Mouse (Mus musculus) embryonic facial prominence, embryonic 12.5 days (tissue): ENCODE results near the gene Pcgf2. TPM values are rescaled to one million over a fixed set of nuclear protein-coding genes. Genes with fewer than 3 reads are reported as not detected.
"Not testable (repeated sequence)": the region's sequence is repeated elsewhere in the genome, so short reads cannot be mapped to it uniquely, and the experiment has no call there.

Source experiments
- ATAC-seq: fragments of 200-750 bp; cut with Nextera tagmentation; 2 replicates; pipeline ENCODE4 v1.8.0; 2017; ENCODE audit not compliant: insufficient number of reproducible peaks, insufficient read depth, low FRiP score, low TSS enrichment
- H3K27ac ChIP-seq: fragments of 300-500 bp; sonication (generic); 2 replicates; pipeline ENCODE4 v1.5.1; 2016; ENCODE audit warnings: mild to moderate bottlenecking
- H3K27me3 ChIP-seq: fragments of 300-500 bp; sonication (generic); 2 replicates; pipeline ENCODE4 v1.6.1; 2016; ENCODE audit warnings: mild to moderate bottlenecking, moderate library complexity
- H3K36me3 ChIP-seq: fragments of 300-500 bp; sonication (generic); 2 replicates; pipeline ENCODE4 v1.6.1; 2016; ENCODE audit warnings: mild to moderate bottlenecking
- H3K4me1 ChIP-seq: fragments of 300-500 bp; sonication (generic); 2 replicates; pipeline ENCODE4 v1.6.1; 2016
- H3K4me2 ChIP-seq: fragments of 300-500 bp; sonication (generic); replicated peaks from 2 replicates; pipeline ENCODE4 v1.6.1; 2016; ENCODE audit warnings: mild to moderate bottlenecking, moderate library complexity
- H3K4me3 ChIP-seq: fragments of 300-500 bp; sonication (generic); 2 replicates; pipeline ENCODE4 v1.5.1; 2016; ENCODE audit warnings: mild to moderate bottlenecking
- H3K9ac ChIP-seq: fragments of 300-500 bp; sonication (generic); 2 replicates; pipeline ENCODE4 v1.6.1; 2016; ENCODE audit warnings: mild to moderate bottlenecking, moderate library complexity
- H3K9me3 ChIP-seq: fragments of 300-500 bp; sonication (generic); 2 replicates; pipeline ENCODE4 v1.6.1; 2016; ENCODE audit warnings: mild to moderate bottlenecking, moderate library complexity
- WGBS: fragments of 180-500 bp; shearing (Covaris S2); methylation state at CpG from one replicate; pipeline ENCODE4 v1.1.7; 2016; 5-methylcytosine and 5-hydroxymethylcytosine counted together
- polyA plus RNA-seq: library from polyadenylated mRNA; unstranded; fragments of >200 nt; fragmentation: Nextera tagmentation; extraction: Ambion mirVana; gene quantifications from 2 replicates; pipeline ENCODE4 v1.2.1, GENCODE M21; 2016

Gene Pcgf2
- polyA plus RNA-seq, 1 experiment from 2014 or later = 21.6 TPM

DNA sequence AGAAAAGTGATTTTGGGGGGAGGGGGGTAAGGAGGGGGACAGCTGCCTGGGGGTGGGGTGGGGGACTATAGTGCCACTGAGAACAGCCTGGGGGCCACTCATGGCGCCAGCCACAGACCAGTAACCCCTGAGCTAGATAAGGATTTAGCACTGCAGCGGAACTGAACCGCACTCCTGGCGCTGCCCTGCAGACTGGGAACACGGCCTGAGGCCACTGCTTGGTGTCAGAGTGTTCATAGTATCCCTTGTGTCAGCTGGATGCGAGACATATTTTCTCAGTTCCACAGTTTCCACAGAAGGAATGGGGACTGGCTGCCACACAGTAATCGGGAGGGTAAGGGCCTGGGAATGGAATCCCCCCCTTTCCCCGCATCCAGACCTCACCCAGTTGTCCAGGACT lies 15.7 kb upstream of the Pcgf2 start:
- Histone ChIP-seq H3K9me3 (no peaks in the 10 kb centered on the region), H3K4me2 (no peak overlapping the region), H3K27ac (no peak overlapping the region), H3K4me3 (no peak overlapping the region), H3K27me3 (no peaks in the 10 kb centered on the region), H3K36me3 (peaks cover 94% of the 10 kb centered on the region), H3K9ac (no peak overlapping the region), H3K4me1 (no peaks in the 10 kb centered on the region)
- no peak for ATAC-seq
- 87% methylated on average over 8 of the region's 8 CpGs for WGBS

DNA sequence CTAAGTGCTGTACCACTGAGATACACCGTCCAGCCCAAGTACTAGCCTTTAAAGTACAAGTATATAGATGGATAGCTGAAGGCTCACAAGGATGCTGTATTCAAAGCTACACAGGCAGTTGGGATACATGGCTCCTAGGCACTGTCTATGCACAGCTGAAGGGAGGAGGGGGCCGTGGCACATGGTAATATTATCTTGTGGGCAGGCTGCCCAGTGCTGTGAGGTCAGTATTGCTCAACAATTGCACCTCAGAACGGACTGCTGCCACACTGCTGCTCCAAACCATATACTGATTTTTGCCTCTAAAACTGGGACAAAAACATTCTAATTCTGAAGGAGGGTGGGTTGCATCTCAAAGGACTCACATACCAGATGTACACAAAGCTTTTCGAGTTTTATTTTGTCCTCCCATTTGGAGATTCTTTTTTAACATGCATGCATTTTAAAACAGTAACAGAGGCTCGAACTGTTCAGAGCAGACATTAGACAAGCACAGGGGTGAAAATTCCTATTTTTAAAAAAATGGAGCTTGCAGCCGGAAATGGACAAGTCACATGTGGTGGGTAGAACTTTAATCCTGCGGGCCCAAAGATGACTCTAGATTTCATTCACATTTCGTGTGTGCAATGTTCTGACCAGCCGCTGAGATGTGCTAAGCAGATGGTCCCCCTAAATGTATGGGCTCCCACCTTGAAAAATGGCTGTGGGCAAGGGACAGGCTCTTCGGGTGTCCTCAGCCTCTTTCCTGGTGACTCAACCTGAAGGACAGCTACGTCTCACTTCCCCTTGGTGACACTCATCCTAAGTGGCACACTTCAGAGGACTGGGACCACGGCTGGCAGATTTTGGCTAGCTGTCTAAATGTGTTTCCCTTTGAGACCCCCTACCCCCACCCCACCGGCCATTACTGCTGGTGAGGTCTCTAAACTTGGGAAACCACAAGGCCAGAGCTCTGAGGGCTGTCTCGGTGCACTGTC lies 14.8 kb upstream of the Pcgf2 start:
- H3K4me3 ChIP-seq = no peak overlapping the region
- H3K4me2 ChIP-seq = no peak overlapping the region
- no peaks in the 10 kb centered on the region for H3K9me3 ChIP-seq
- no peaks in the 10 kb centered on the region for H3K4me1 ChIP-seq
- peaks cover 85% of the 10 kb centered on the region for H3K36me3 ChIP-seq
- no peak for ATAC-seq
- WGBS = 89% methylated on average over 14 of the region's 14 CpGs
- H3K27me3 ChIP-seq = no peaks in the 10 kb centered on the region
- no peak overlapping the region for H3K27ac ChIP-seq
- H3K9ac ChIP-seq = no peak overlapping the region

DNA sequence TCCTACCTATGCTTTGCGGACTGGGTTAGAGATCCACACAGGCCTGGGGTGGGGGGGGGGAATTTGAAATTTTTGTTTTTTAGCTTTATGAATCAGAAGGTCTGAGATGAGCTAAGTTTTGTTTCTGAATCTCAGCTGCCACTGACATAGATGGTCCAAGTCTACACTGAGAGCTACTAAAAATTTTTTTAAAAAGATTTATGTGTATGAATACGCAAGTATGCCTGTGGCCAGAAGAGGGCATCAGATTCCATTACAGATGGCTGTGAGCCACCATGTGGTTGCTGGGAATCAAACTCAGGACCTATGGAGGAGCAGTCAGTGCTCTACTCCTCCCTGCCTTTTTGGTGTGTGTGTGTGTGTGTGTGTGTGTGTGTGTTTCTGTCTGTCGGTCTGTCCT lies 14.1 kb upstream of the Pcgf2 start:
- no peaks in the 10 kb centered on the region for H3K4me1 ChIP-seq
- H3K9ac ChIP-seq = no peak overlapping the region
- no peak overlapping the region for H3K27ac ChIP-seq
- 92% methylated on average over 3 of the region's 3 CpGs for WGBS
- H3K9me3 ChIP-seq = no peaks in the 10 kb centered on the region
- H3K4me3 ChIP-seq = no peak overlapping the region
- no peak for ATAC-seq
- H3K4me2 ChIP-seq = no peak overlapping the region
- no peaks in the 10 kb centered on the region for H3K27me3 ChIP-seq
- H3K36me3 ChIP-seq = peaks cover 77% of the 10 kb centered on the region

DNA sequence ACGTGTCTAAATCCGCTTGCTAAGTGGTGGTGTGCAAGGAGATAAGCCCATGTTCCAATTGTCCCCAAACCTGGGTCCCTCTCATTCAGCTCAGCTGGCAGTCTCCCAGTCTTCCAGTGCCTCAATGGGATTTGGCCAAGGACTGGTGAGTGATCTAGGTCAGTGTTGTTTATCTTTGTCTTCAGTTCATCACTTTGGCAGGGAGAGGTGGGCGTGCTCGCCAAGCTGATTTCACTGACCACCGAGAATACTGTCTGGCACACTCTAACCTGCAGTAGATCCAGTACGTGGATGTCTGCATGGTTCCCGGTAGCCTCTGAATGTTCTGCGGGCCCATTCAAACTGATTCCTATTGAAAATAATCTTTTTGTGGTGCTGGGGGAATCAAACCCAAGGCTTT lies 13.6 kb upstream of the Pcgf2 start:
- no peaks in the 10 kb centered on the region for H3K9me3 ChIP-seq
- no peaks in the 10 kb centered on the region for H3K4me1 ChIP-seq
- H3K36me3 ChIP-seq = peaks cover 73% of the 10 kb centered on the region
- H3K4me3 ChIP-seq = no peak overlapping the region
- no peak for ATAC-seq
- no peak overlapping the region for H3K9ac ChIP-seq
- H3K27me3 ChIP-seq = no peaks in the 10 kb centered on the region
- H3K4me2 ChIP-seq = no peak overlapping the region
- H3K27ac ChIP-seq = no peak overlapping the region
- WGBS = 87% methylated on average over 8 of the region's 8 CpGs

DNA sequence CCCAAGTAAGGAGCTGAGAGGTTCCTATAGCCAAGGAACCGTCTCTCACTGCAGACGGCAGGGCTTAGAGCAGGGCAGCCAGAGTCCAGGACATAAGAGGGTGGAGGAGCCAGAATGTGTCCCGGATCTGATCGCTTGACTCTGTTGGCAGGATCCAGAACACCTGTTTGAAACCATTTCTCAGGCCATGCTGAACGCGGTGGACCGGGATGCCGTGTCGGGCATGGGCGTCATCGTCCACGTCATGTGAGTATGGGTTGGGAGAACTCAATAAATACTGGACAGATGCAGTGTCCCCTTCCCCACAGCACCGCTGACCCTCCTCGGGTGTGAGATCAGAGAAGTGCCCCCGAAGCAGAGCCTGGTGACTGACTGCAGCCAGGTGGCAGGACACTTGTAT lies 12.0 kb upstream of the Pcgf2 start:
- H3K9me3 ChIP-seq = no peaks in the 10 kb centered on the region
- peaks cover 68% of the 10 kb centered on the region for H3K36me3 ChIP-seq
- no peak overlapping the region for H3K9ac ChIP-seq
- no peaks in the 10 kb centered on the region for H3K27me3 ChIP-seq
- no peaks in the 10 kb centered on the region for H3K4me1 ChIP-seq
- H3K4me3 ChIP-seq = no peak overlapping the region
- WGBS = 90% methylated on average over 15 of the region's 15 CpGs
- H3K4me2 ChIP-seq = no peak overlapping the region
- no peak for ATAC-seq
- H3K27ac ChIP-seq = no peak overlapping the region

DNA sequence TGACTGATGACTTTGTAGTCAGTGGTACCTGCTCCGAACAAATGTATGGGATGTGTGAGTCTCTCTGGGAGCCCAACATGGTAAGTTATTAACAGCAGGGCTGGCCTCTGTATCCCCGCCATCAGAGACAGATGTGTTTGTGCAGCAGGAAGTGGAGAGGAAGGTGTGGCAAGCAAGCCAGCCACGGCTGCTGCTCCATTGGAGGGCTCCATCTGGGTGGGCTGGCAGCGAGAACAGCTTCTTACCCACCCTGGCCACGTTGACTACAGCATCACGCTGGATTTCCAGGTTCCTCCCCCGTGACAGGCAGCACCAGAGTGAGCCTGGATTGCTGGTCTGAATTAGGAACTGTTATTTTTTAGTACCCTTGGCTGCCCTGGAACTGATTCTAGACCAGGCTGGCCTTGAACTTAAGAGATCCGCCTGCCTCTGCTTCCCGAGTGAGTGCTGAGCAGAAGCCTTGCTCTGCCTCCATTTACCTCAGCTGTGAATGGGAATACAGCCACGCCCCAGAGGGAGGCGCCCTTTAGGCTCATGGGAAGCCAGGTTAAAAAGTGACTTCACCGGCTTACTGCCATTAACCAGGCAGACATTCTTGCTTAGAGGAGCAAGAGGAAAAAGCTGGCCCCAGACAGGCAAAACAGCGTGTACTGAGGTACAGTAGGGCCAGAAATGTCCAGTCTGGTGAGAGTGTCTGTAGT lies 11.1 kb upstream of the Pcgf2 start:
- 81% methylated on average over 13 of the region's 13 CpGs for WGBS
- Histone ChIP-seq H3K9me3 (no peaks in the 10 kb centered on the region), H3K9ac (no peak overlapping the region), H3K36me3 (peaks cover 71% of the 10 kb centered on the region), H3K27me3 (no peaks in the 10 kb centered on the region), H3K4me3 (no peak overlapping the region), H3K4me2 (no peak overlapping the region), H3K4me1 (no peaks in the 10 kb centered on the region), H3K27ac (no peak overlapping the region)
- ATAC-seq = no peak

DNA sequence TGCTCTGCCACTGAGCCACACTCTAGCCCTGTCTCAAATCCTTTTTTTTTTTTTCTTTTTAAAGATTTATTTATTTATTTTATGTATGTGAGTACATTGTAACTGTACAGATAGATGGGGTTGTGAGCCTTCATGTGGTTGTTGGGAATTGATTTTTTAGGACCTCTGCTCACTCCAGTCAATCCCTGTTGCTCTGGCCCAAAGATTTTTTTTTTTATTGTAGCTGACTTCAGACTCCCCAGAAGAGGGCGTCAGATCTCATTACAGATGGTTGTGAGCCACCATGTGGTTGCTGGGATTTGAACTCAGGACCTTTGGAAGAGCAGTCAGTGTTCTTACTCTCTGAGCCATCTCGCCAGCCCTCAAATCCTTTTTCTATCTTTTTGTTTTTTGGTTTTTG lies 9.8 kb upstream of the Pcgf2 start:
- H3K36me3 ChIP-seq = peaks cover 66% of the 10 kb centered on the region

DNA sequence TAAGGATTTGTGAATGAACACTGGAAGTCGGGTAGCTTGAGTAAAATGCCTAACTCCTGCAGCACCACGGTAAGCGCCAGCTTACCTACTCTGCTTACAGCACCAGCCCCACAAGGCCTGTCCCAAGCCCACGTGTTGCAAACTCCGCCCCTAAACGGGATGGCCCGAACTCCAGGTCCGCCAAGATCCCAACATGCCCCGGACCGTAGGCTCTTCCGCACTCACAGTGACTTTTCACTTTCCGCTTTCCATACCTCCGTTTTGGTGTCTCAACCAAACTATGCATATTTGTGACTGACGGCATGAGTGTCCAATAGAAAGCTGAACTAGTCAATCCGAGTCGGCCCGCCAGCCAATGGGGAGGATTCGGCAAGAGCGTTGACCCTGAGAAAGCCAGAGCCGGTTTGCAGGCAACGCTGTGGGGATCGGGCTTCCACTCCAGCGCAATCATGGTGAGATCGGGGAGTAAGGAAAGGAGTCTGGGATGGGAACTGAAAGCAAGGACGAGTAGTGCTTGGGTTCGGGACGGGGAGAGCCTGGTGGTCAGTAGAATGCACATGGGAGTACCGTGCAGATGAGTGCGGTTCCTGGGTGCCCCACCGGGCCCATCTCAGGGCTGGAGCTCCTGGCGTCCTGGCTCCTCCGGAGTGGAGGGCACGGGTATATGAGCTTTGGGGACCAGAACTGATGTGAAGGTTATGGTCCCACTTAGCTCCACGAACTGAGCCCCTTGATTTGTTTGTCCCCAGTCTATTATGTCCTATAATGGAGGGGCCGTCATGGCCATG lies 2.9 kb upstream of the Pcgf2 start, which contains the start of gene Psmb3:
Psmb3 (plus strand) TSS at position 361 of the 788 bp plus-strand sequence.
- under 1% methylated on average over 35 of the region's 35 CpGs for WGBS
- Histone ChIP-seq H3K36me3 (peaks cover 21% of the 10 kb centered on the region), H3K27me3 (no peaks in the 10 kb centered on the region), H3K4me2 (peak within 1 kb of the TSS; percentile 89), H3K27ac (peak within 1 kb of the TSS; percentile 84), H3K4me1 (peaks cover 21% of the 10 kb centered on the region), H3K9me3 (no peaks in the 10 kb centered on the region), H3K9ac (peak within 1 kb of the TSS; percentile 88), H3K4me3 (peak within 1 kb of the TSS; percentile 91)
- peak; percentile 85 for ATAC-seq

More for the DNA sequence above, 9.8 kb upstream of the Pcgf2 start:
- not testable (repeated sequence) for H3K4me2 ChIP-seq, ATAC-seq, H3K27ac ChIP-seq, H3K9ac ChIP-seq, H3K27me3 ChIP-seq, H3K4me1 ChIP-seq, H3K9me3 ChIP-seq, H3K4me3 ChIP-seq
- WGBS = 76% methylated on average over 2 of the region's 2 CpGs

DNA sequence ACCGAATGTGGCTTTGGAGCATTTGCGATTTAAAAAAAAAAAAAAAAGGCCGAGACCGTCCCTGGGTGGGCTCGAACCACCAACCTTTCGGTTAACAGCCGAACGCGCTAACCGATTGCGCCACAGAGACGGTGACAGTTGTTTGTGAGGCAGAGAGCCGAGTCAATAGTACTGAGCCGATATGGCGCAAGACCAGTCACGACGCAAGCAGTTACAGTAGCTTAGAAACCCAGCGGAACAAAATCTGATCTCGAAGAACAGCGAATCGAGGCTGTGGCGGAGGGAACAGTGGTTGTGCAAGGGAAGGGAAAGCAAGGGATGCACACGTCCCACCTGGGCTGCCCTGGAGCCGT lies 2.1 kb upstream of the Pcgf2 start:
- no peak for ATAC-seq
- H3K4me3 ChIP-seq = peak overlapping the region; percentile 91
- H3K27me3 ChIP-seq = no peaks in the 10 kb centered on the region
- H3K4me2 ChIP-seq = peak overlapping the region; percentile 89
- no peaks in the 10 kb centered on the region for H3K9me3 ChIP-seq
- H3K9ac ChIP-seq = peak overlapping the region; percentile 56
- peak overlapping the region; percentile 84 for H3K27ac ChIP-seq
- peaks cover 16% of the 10 kb centered on the region for H3K36me3 ChIP-seq
- H3K4me1 ChIP-seq = peaks cover 27% of the 10 kb centered on the region
- under 1% methylated on average over 24 of the region's 24 CpGs for whole genome bisulfite sequencing

DNA sequence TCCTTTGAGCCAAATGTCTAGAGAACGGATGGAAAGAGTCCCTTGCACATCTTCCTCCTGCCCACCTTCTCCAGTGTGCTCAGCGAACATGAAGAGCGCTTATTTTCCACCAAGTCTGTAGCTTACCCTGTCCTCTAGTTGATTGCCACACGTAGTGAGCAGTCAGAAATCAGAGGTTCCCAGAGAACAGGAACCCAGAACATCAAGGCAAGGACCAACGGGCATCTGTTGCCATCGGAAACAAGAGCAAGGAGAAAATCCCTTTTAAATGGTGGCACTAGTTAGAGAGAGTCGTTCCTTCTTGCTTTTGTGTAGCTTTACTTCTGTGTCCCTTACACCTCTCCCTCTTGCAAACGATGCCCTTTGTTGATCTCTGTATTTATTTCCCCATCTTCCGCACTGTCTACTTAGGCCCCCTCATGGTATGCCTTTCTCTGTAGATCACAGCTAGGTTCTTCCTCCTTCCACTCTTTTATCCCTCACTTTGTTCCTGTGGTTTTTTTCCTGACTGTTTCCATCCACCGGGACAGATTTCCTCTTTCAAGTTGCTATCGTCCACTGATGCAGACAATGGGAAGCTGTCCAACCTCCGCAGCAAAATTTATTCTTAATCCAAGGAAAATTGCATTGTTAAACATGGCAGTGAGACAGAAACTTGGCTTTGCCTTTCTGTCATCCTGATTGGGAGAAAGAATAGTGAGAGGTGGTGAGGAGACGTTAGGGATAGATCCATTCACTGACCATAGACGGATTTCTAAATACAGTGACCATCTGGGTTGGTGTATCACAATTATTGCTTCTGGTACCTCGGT lies 1.5 kb upstream of the Pcgf2 start:
- H3K9ac ChIP-seq = no peak overlapping the region
- H3K27ac ChIP-seq = peak overlapping the region; percentile 84; the same call in 1 of the 2 replicates
- no peaks in the 10 kb centered on the region for H3K9me3 ChIP-seq
- no peaks in the 10 kb centered on the region for H3K27me3 ChIP-seq
- peaks cover 33% of the 10 kb centered on the region for H3K4me1 ChIP-seq
- peak overlapping the region; percentile 91 for H3K4me3 ChIP-seq
- no peak for ATAC-seq
- 50% methylated on average over 15 of the region's 15 CpGs for WGBS
- peaks cover 10% of the 10 kb centered on the region for H3K36me3 ChIP-seq
- H3K4me2 ChIP-seq = peak overlapping the region; percentile 89
